Mouse (Mus musculus) CH12.LX (cell line): Measurements from ENCODE around the gene Cend1.

Experiments used
- BHLHE40 ChIP-seq: IDR thresholded peaks from 2 replicates; pipeline ENCODE4 v1.6.1; 2011; ENCODE audit warnings: mild to moderate bottlenecking, low read depth, low read length, improper control_type of control experiment
- CTCF ChIP-seq, 2 experiments: IDR thresholded peaks in 1 of 2; conservative IDR thresholded peaks in 1 of 2; 2 replicates each; pipeline ENCODE4 v1.5.1; 2011 to 2012; ENCODE audit warnings: low read depth in 2 of 2, low read length in 2 of 2, improper control_type of control experiment in 1 of 2, inconsistent platforms in 1 of 2, mild to moderate bottlenecking in 1 of 2, moderate library complexity in 1 of 2
- E2F4 ChIP-seq: IDR thresholded peaks from 2 replicates; pipeline ENCODE4 v1.6.1; 2011; ENCODE audit warnings: low read depth, low read length, improper control_type of control experiment; ENCODE audit not compliant: insufficient replicate concordance
- EP300 ChIP-seq: IDR thresholded peaks from 2 replicates; pipeline ENCODE4 v1.6.1; 2011; ENCODE audit warnings: low read length, improper control_type of control experiment
- ETS1 ChIP-seq: conservative IDR thresholded peaks from 2 replicates; pipeline ENCODE4 v1.6.1; 2012; ENCODE audit warnings: low read depth, mild to moderate bottlenecking, inconsistent platforms, low read length, improper control_type of control experiment, moderate library complexity
- JUND ChIP-seq: conservative IDR thresholded peaks from 2 replicates; pipeline ENCODE4 v1.6.1; 2011; ENCODE audit warnings: low read depth, low read length, improper control_type of control experiment
- MAZ ChIP-seq: IDR thresholded peaks from 2 replicates; pipeline ENCODE4 v1.6.1; 2012; ENCODE audit warnings: low read depth, mild to moderate bottlenecking, inconsistent platforms, low read length, improper control_type of control experiment, moderate library complexity
- MEF2A ChIP-seq: IDR thresholded peaks from 2 replicates; pipeline ENCODE4 v1.6.1; 2014; ENCODE audit warnings: low read depth, mild to moderate bottlenecking, inconsistent platforms, low read length, improper control_type of control experiment, borderline replicate concordance
- MYC ChIP-seq: IDR thresholded peaks from 2 replicates; pipeline ENCODE4 v1.6.1; 2011; ENCODE audit warnings: low read depth, mild to moderate bottlenecking, improper control_type of control experiment, low read length
- POLR2A ChIP-seq: IDR thresholded peaks from 2 replicates; pipeline ENCODE4 v1.6.1; 2011; ENCODE audit warnings: low read depth, mild to moderate bottlenecking, improper control_type of control experiment, low read length
- POLR2AphosphoS2 ChIP-seq: IDR thresholded peaks from 2 replicates; pipeline ENCODE4 v1.6.1; 2011; ENCODE audit warnings: low read depth, low read length, improper control_type of control experiment
- TCF12 ChIP-seq: IDR thresholded peaks from 2 replicates; pipeline ENCODE4 v1.6.1; 2014; ENCODE audit warnings: low read depth, mild to moderate bottlenecking, inconsistent platforms, low read length, improper control_type of control experiment
- UBTF ChIP-seq: IDR thresholded peaks from 2 replicates; pipeline ENCODE4 v1.6.1; 2012; ENCODE audit warnings: low read depth, mild to moderate bottlenecking, inconsistent platforms, low read length, improper control_type of control experiment, moderate library complexity
- USF1 ChIP-seq: IDR thresholded peaks from 2 replicates; pipeline ENCODE4 v1.6.1; 2014; ENCODE audit warnings: low read depth, mild to moderate bottlenecking, inconsistent platforms, low read length, improper control_type of control experiment

GRCm38 (mm10) chr7:141458661-141459060, 29.4 kb upstream of the Cend1 start:
- no peak for TF ChIP-seq POLR2A
- TF ChIP-seq MEF2A: no peak
- TF ChIP-seq CTCF (conservative IDR thresholded peaks at IDR 0.05 in 1 of 2, IDR thresholded peaks at IDR 0.05 in 1 of 2; ENCODE audit: low read depth in 2 of 2, low read length in 2 of 2): no peak
- no peak for TF ChIP-seq UBTF
- no peak for TF ChIP-seq ETS1
- no peak for TF ChIP-seq MAZ
- no peak for TF ChIP-seq USF1
- no peak for TF ChIP-seq MYC
- TF ChIP-seq POLR2AphosphoS2: no peak
- no peak for TF ChIP-seq EP300
- no peak for TF ChIP-seq E2F4
- TF ChIP-seq JUND: no peak
- TF ChIP-seq BHLHE40: no peak
- TF ChIP-seq TCF12: no peak
